Mouse (Mus musculus) adrenal gland, adult 8-10 months (tissue): ENCODE data around the gene Sowahb. TPM values are rescaled to one million over a fixed set of nuclear protein-coding genes. Genes with fewer than 3 reads are reported as not detected.

ENCODE experiments used
- DNase-seq: peaks from one replicate; pipeline ENCODE4 v3.0.0; 2022
- total RNA-seq, 4 experiments: library from RNA; stranded (reverse); gene quantifications; 2 replicates each; pipeline ENCODE4 v1.2.4; 2022

Gene Sowahb
- total RNA-seq, 4 experiments from 2014 or later, result 0.06 to 0.22 (median 0.10) TPM

GRCm38 (mm10) chr5:93002615-93003014, 42.2 kb downstream of the Sowahb start:
- no peak for DNase-seq

DNA sequence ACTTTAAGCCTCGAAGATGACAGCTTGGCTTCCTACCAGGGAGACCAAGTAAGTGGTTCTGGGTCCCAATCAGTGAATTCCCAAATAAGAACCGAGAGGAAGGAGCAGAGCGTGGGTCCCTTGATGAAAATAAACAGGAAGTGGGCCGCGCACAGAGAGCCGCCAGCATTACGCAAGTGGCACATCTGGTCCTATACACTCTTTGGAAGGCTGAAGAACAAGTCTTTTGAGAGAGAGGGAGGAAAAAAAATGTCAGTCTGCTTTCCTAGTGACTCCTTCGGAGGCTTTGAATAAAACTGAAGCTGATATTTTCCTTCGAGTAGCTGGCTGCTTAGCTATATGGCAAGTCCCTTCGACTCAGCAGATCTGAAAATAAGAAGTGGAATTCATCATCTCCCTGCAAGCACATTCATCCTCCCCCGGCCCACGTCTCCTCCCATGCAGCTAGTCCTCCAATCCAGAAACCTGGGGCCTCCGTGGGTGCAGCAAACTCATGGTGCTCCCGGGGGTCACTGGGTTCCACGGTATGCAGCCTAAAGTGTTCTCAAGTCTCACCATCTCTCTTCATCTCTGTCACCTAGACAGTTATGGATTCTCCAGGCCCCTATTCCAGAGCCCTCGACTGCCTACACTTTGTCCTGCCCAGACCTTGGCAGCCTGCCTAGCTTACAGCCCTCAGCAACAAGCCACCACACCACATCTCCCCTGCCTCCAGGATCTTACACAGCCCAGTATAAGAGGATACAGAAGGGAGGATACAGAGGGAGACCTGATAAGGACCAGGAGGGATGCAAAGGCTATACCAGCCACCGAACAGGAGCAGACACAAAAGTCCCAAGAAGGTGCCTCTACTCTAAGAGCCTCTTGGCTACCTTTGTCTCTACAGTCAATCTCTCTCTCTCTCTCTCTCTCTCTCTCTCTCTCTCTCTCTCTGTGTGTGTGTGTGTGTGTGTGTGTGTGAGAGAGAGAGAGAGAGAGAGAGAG, 43.8 kb downstream of the Sowahb start:
- DNase-seq, result no peak

DNA sequence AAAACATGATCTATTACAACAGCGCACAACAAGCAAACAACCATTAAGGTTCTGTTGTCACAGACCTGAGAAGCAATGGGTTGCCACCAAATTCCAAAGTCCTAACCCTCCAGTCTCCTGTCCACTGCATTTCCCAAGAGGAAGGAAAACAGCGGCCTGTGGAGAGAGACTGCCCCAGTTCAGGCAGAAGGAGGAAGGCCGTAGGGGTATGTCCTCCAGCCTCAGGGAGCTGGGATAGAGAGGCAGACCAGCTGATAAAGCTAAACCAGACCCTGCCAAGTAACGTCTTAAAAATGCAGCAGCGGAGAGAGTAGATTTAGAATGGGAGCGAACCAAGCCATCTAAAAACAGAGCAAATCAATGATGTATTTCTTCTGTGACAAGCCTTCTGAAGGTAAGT, 44.8 kb downstream of the Sowahb start:
- no peak for DNase-seq

GRCm38 (mm10) chr5:92998494-92999016, 46.3 kb downstream of the Sowahb start:
- no peak for DNase-seq

DNA sequence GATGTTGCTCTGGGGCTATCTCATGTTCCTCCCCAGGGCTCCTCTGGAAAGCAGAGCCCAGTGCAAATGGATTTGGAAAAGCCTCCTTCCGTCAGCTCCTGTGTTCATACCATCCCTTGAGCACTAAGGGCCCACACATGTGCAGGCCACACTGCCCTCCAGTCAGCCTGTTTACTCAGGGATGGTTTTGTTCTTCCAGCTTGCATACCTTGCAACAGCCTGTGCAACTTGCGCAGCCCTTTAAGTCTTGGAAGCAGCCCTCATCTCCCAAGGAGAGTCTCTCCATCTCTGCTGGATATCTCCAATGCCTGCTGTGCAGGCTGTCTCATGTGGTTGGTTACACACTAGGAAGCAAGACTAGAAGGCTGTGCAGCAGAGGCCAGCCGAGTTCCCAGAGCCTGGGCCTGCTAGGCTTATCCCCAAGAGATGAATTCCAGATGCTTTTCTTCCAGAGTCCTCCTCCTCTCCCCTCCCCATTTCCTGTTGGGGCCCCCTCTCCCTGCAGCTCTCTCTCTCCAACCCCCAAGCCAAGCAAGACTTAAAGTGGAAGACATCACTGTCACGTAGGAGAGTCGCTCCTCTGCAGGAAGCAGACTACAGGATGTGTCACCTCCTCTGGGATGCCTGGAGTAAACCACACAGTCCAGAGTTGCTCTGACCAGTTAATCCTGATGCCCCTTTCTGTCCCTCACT, 47.2 kb downstream of the Sowahb start:
- no peak for DNase-seq

DNA sequence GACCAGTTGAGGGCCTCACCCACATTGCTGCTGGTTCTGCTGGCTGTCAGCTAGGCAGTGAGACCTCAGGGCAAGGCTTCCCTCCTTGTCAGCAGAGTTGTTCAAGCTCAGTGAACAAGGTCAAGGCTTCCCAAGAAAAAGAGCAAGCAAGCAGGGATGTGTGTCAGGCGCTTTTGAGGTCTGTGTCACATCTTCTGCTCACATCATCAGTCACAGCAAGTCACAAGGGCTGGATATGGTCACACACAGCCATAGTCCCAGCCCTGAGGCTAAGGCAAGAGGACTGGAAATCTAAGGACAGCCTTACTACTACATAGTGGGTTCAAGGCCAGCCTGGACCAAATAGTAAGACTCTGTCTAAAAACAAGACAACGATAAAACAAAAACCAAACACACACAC, 50.0 kb downstream of the Sowahb start:
- DNase-seq, result no peak

DNA sequence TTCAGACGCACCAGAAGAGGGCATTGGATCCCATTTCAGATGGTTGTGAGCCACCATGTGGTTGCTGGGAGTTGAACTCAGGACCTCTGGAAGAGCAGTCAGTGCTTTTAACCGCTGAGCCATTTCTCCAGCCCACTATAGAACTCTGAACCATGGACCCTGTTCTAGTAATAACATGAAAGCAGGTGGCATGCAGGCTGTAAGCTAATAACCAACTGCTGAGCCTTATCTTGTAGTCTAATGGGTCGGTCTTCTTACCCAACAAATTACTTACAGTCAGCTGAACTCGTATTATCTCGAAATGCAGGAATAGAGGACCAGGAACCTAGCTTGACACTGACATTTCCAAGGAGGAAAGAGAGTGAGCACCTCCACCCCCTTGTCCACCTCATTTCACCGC, 50.5 kb downstream of the Sowahb start:
- no peak for DNase-seq

DNA sequence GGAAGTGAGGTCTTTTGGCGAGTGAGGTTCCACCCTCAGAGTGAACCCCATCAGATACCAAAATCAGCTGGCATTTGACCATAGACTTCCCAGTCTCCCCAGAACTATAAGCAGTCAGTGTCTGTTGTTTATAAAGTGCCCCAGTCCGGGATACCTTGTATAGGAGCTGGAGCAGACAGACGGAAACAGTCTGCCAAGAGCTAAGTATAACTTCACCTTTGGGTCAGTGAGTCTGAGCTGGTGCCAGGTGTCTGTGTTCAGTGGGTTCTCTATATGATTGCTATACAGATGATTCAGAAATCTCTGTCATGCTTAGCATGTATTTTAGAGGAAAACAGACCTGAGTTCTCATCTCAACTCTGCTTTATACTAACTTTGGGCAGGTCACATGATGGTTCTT, 52.7 kb downstream of the Sowahb start:
- DNase-seq, result no peak

Other genes with a start within 250 kb of the Sowahb start
- gene Sept11, start 48.4 kb upstream of the Sowahb start, total RNA-seq, result 10 to 100 TPM; 40.3 to 44.5 (median 42.4) TPM
- 100 to 1,000 TPM; 148 to 209 (median 180) TPM for gene Ccni, start 161.5 kb upstream of the Sowahb start, total RNA-seq
- gene 2010109A12Rik, start 161.5 kb upstream of the Sowahb start, total RNA-seq, result 1 to 10 TPM in 1 of 4 experiments, under 1 TPM in 3; 0.65 to 1.3 (median 0.81) TPM
- gene Ccng2, start 222.2 kb upstream of the Sowahb start, total RNA-seq, result 10 to 100 TPM; 20.2 to 23.5 (median 21.2) TPM